Mouse (Mus musculus) midbrain, postnatal 0 days (tissue): ENCODE measurements at regions not wholly inside any gene's neighbourhood (a gene's known extent, or its start where the extent isn't known, plus 50 kb on each side); places are given as distances from the start of the nearest gene placed in this dataset.

ENCODE experiments used
- ATAC-seq: fragments of 200-750 bp; cut with Nextera tagmentation; 2 replicates; pipeline ENCODE4 v1.8.0; 2017; ENCODE audit warnings: moderate number of reproducible peaks, mild to moderate bottlenecking, moderate TSS enrichment, moderate library complexity; ENCODE audit not compliant: low FRiP score
- DNase-seq: peaks from one replicate; pipeline ENCODE4 v3.0.0-alpha.2; 2015; ENCODE audit warnings: low spot score
- H3K27ac ChIP-seq: fragments of 300-500 bp; sonication (generic); 2 replicates; pipeline ENCODE4 v1.5.1; 2014; ENCODE audit warnings: low read depth, mild to moderate bottlenecking, low read length, mixed read lengths
- H3K27me3 ChIP-seq: fragments of 300-500 bp; sonication (generic); 2 replicates; pipeline ENCODE4 v1.6.1; 2014; ENCODE audit warnings: low read length, control low read depth, mixed read lengths; ENCODE audit not compliant: insufficient read depth
- H3K36me3 ChIP-seq: fragments of 300-500 bp; sonication (generic); 2 replicates; pipeline ENCODE4 v1.6.1; 2014; ENCODE audit warnings: low read length, control low read depth, mixed read lengths; ENCODE audit not compliant: insufficient read depth
- H3K4me1 ChIP-seq: fragments of 300-500 bp; sonication (generic); 2 replicates; pipeline ENCODE4 v1.6.1; 2014; ENCODE audit warnings: mild to moderate bottlenecking, control low read depth, antibody characterized with exemption, low read length, mixed read lengths; ENCODE audit not compliant: insufficient read depth
- H3K4me2 ChIP-seq: fragments of 300-500 bp; sonication (generic); 2 replicates; pipeline ENCODE4 v1.6.1; 2014; ENCODE audit warnings: low read depth, mild to moderate bottlenecking, low read length, mixed read lengths; ENCODE audit not compliant: poor library complexity, severe bottlenecking
- H3K4me3 ChIP-seq: fragments of 300-500 bp; sonication (generic); 2 replicates; pipeline ENCODE4 v1.5.1; 2014; ENCODE audit warnings: low read depth, mild to moderate bottlenecking, low read length, moderate library complexity
- H3K9ac ChIP-seq: fragments of 300-500 bp; sonication (generic); replicated peaks from 2 replicates; pipeline ENCODE4 v1.6.1; 2014; ENCODE audit warnings: mild to moderate bottlenecking, low read length, moderate library complexity, mixed read lengths; ENCODE audit not compliant: poor library complexity, severe bottlenecking
- H3K9me3 ChIP-seq: fragments of 300-500 bp; sonication (generic); 2 replicates; pipeline ENCODE4 v1.6.1; 2016; ENCODE audit warnings: low read length, control low read depth
- CTCF ChIP-seq: IDR thresholded peaks from 2 replicates; pipeline ENCODE4 v1.5.1; 2016; ENCODE audit warnings: antibody characterized with exemption, mild to moderate bottlenecking
- WGBS: fragments of 180-500 bp; shearing (Covaris S2); extraction: QIAGEN DNeasy Blood & Tissue Kit; methylation state at CpG from one replicate; pipeline ENCODE4 v1.1.7; 2014; 5-methylcytosine and 5-hydroxymethylcytosine counted together

DNA sequence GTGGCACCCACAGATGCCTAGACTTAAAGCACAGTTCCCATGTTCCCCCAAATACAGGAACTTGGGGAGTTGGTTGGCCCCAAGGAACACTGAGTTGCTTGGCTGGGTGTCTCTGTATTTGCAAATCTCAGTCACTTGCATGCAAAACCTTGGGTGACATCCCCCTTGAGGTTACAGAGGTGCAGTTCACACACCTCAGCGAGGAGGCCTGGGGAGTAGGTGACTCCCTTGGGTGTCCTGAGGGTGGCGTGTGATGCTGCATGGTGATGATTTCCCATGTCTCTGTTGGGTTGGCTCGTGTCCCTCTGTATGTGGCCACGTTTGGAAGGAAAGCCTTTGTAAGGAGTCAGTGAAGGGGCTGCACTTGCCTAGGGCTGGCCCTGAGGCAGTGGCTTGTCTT, 123.4 kb downstream of the Cdh26 start:
- WGBS = 68% methylated on average over 4 of the region's 4 CpGs

DNA sequence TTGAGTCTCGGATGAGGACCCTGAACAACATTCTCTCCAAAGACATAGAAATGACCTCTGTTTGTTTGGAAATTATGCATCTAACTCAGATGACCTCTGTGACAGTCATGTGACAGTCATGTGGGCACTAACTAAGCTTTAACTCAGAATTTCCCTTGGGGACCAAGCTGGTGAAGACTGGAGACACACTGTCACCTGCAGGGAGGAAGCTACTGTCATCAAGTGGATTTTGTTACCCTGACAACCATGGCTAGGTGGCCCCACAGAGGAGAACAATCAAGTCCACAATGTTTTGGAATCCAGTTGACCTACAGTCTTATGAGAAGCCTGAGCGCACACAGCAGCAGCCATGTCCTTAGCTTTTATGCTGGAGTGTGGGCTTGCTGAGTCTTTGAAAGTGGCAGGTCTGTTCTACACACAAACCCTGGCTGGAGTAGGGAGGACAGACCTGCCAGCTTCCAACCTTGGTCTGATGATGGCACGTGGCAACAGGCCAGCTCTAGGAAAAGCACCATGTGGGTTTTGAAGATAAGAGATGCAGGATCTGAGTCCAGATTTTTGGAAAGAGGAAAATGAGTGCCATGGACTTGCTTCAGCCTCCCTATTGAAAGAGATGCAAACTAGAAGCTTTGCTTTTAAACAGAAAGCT, 125.5 kb downstream of the Cdh26 start:
- H3K9me3 ChIP-seq = no peaks in the 10 kb centered on the region
- TF ChIP-seq CTCF = no peak
- DNase-seq (no peak), ATAC-seq (no peak)
- H3K4me2 ChIP-seq = no peak overlapping the region
- H3K9ac ChIP-seq = no peak overlapping the region
- H3K36me3 ChIP-seq = no peaks in the 10 kb centered on the region
- H3K27ac ChIP-seq = no peak overlapping the region
- peaks cover 4% of the 10 kb centered on the region; the same call in 1 of the 2 replicates for H3K4me1 ChIP-seq
- H3K4me3 ChIP-seq = no peak overlapping the region
- no peaks in the 10 kb centered on the region for H3K27me3 ChIP-seq
- 75% methylated on average over 3 of the region's 3 CpGs for WGBS

More for the DNA sequence above, 123.4 kb downstream of the Cdh26 start:
- no peaks in the 10 kb centered on the region for H3K9me3 ChIP-seq
- H3K4me2 ChIP-seq = no peak overlapping the region
- ATAC-seq (no peak), DNase-seq (no peak)
- no peaks in the 10 kb centered on the region for H3K27me3 ChIP-seq
- no peak overlapping the region for H3K9ac ChIP-seq
- peaks cover 4% of the 10 kb centered on the region; the same call in 1 of the 2 replicates for H3K4me1 ChIP-seq
- no peak overlapping the region for H3K27ac ChIP-seq
- H3K4me3 ChIP-seq = no peak overlapping the region
- no peaks in the 10 kb centered on the region for H3K36me3 ChIP-seq
- TF ChIP-seq CTCF = no peak

DNA sequence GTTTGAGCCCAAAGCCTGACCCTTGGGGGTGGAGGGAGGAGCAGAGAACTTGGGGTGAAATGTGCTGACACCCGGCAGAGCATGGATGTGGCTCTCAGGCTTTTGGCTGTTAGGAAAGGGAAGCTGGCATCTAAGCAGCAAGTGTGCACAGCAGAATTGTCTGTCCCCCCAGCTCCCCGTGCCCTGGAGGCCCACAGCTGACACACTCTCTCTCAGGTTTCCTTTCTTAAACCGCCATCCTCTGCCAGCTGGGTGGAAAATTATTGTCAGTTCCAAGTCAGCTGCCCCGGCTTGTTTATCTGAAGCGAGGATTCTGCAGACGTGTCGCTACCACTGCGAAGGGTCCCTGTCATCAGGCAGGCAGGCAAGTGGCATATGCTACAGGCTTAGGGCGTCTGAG, 127.6 kb downstream of the Cdh26 start:
- Histone ChIP-seq H3K27me3 (no peaks in the 10 kb centered on the region), H3K27ac (no peak overlapping the region), H3K36me3 (no peaks in the 10 kb centered on the region), H3K9ac (no peak overlapping the region), H3K4me1 (peaks cover 13% of the 10 kb centered on the region; the same call in 1 of the 2 replicates), H3K4me2 (no peak overlapping the region), H3K9me3 (no peaks in the 10 kb centered on the region), H3K4me3 (no peak overlapping the region)
- WGBS = 60% methylated on average over 9 of the region's 9 CpGs
- TF ChIP-seq CTCF = no peak
- no peak for ATAC-seq
- DNase-seq = no peak

DNA sequence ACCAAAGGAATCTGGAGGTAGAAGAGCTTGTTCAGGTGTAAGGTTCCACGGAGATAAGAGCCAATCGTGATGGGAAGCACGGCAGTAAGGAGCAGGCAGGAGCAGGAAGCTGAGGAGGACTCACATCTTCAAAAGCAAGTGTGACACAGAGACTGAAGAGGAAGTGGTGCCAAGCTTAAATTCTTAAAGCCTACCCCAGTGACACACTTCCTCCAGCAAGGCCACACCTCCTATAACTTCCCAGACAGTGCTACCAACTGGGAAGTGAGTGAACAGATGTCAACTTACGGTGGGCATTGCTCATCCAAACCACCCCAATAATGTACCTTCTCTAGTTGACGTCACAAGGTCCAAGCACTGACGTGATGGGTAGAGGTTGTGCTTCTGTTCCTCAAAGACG, 133.0 kb downstream of the Cdh26 start:
- ATAC-seq (no peak), DNase-seq (no peak)
- no peaks in the 10 kb centered on the region for H3K27me3 ChIP-seq
- H3K4me1 ChIP-seq = peaks cover 8% of the 10 kb centered on the region; the same call in 1 of the 2 replicates
- no peak overlapping the region for H3K4me3 ChIP-seq
- H3K9ac ChIP-seq = no peak overlapping the region
- H3K27ac ChIP-seq = no peak overlapping the region
- H3K4me2 ChIP-seq = no peak overlapping the region
- TF ChIP-seq CTCF = no peak
- 92% methylated on average over 7 of the region's 7 CpGs for WGBS
- H3K36me3 ChIP-seq = no peaks in the 10 kb centered on the region
- no peaks in the 10 kb centered on the region for H3K9me3 ChIP-seq

GRCm38 (mm10) chr2:178565368-178565818, 135.1 kb downstream of the Cdh26 start:
- Histone ChIP-seq H3K36me3 (no peaks in the 10 kb centered on the region), H3K4me1 (peaks cover 8% of the 10 kb centered on the region; the same call in 1 of the 2 replicates), H3K4me3 (no peak overlapping the region), H3K9me3 (no peaks in the 10 kb centered on the region), H3K9ac (no peak overlapping the region), H3K27ac (no peak overlapping the region), H3K27me3 (no peaks in the 10 kb centered on the region), H3K4me2 (no peak overlapping the region)
- ATAC-seq (no peak), DNase-seq (no peak)
- no peak for TF ChIP-seq CTCF
- WGBS = 82% methylated on average over 8 of the region's 8 CpGs

GRCm38 (mm10) chr2:178567493-178567892, 137.2 kb downstream of the Cdh26 start:
- H3K4me3 ChIP-seq = no peak overlapping the region
- ATAC-seq (no peak), DNase-seq (no peak)
- H3K4me1 ChIP-seq = no peaks in the 10 kb centered on the region
- WGBS = 73% methylated on average over 7 of the region's 7 CpGs
- no peaks in the 10 kb centered on the region for H3K36me3 ChIP-seq
- H3K9me3 ChIP-seq = no peaks in the 10 kb centered on the region
- no peak overlapping the region for H3K27ac ChIP-seq
- no peak overlapping the region for H3K4me2 ChIP-seq
- no peaks in the 10 kb centered on the region for H3K27me3 ChIP-seq
- H3K9ac ChIP-seq = no peak overlapping the region
- TF ChIP-seq CTCF = no peak
